Mouse (Mus musculus) forebrain, embryonic 13.5 days (tissue): ENCODE results near the gene Ippk. TPM values are rescaled to one million over a fixed set of nuclear protein-coding genes. Genes with fewer than 3 reads are reported as not detected.

ENCODE experiments used
- ATAC-seq: fragments of 200-750 bp; cut with Nextera tagmentation; 2 replicates; pipeline ENCODE4 v1.8.0; 2017
- H3K27ac ChIP-seq: fragments of 300-500 bp; sonication (generic); 2 replicates; pipeline ENCODE4 v1.5.1; 2015; ENCODE audit warnings: inconsistent platforms, mild to moderate bottlenecking, moderate library complexity
- H3K27me3 ChIP-seq: fragments of 300-500 bp; sonication (generic); 2 replicates; pipeline ENCODE4 v1.6.1; 2015; ENCODE audit warnings: mild to moderate bottlenecking, inconsistent platforms
- H3K36me3 ChIP-seq: fragments of 300-500 bp; sonication (generic); 2 replicates; pipeline ENCODE4 v1.6.1; 2015; ENCODE audit warnings: mild to moderate bottlenecking, inconsistent platforms; ENCODE audit not compliant: poor library complexity, severe bottlenecking
- H3K4me1 ChIP-seq: fragments of 300-500 bp; sonication (generic); 2 replicates; pipeline ENCODE4 v1.6.1; 2015; ENCODE audit warnings: inconsistent platforms
- H3K4me2 ChIP-seq: fragments of 300-500 bp; sonication (generic); 2 replicates; pipeline ENCODE4 v1.6.1; 2015; ENCODE audit warnings: inconsistent platforms, mild to moderate bottlenecking, moderate library complexity
- H3K4me3 ChIP-seq: fragments of 300-500 bp; sonication (generic); 2 replicates; pipeline ENCODE4 v1.5.1; 2015; ENCODE audit warnings: mild to moderate bottlenecking, inconsistent platforms
- H3K9ac ChIP-seq: fragments of 300-500 bp; sonication (generic); 2 replicates; pipeline ENCODE4 v1.6.1; 2015; ENCODE audit warnings: mild to moderate bottlenecking, inconsistent platforms
- H3K9me3 ChIP-seq: fragments of 300-500 bp; sonication (generic); replicated peaks from 2 replicates; pipeline ENCODE4 v1.6.1; 2016; ENCODE audit warnings: inconsistent platforms
- WGBS: fragments of 180-500 bp; shearing (Covaris S2); methylation state at CpG from one replicate; pipeline ENCODE4 v1.1.7; 2015; 5-methylcytosine and 5-hydroxymethylcytosine counted together
- polyA plus RNA-seq: library from polyadenylated mRNA; unstranded; fragments of >200 nt; fragmentation: Nextera tagmentation; extraction: Ambion mirVana; gene quantifications from 2 replicates; pipeline ENCODE4 v1.2.1, GENCODE M21; 2015

Ippk gene
- polyA plus RNA-seq, result 14.1 and 16.1 TPM in 2 replicates

DNA sequence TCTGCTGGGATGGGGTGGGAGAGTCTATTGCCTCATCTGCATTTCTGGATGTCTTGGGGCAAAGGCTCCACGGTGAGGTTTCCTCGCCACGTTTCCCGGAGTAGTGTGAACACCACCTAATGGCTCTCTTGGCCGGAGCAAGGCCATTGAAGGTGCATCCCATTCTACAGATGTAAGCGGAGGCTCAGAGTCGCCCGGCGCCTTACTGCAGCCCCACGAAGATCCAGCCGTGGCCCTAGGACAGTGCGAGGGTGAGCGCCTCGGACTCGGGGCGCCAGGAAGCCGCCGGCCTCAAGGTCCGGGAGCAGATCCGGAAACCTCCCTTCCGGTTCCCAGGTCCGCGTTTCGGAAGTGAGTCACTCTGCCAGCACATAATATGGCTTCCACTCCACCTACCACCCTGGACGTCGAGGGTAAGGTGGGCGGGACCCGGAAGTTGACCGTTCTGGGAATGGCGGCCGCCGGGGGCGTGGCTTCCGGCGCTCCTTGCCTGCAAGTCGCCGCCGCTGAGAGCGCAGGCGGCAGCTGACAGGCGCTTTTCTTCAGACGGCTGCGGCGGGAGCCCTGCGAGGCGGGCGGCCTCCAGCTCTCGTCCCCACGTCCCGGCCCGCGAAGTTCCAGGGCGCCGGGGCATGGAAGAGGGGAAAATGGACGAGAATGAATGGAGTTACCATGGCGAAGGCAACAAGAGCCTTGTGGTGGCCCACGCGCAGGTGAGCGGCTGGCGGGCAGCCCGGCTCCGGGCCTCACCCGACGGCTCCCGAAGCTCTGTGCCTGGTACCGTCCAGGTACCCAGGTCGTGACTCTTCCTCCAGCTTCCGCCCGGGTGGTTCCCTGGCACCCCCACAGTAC lies at the start of gene Ippk:
TSS of gene Ippk (plus strand) at position 496 of the 852 bp plus-strand sequence.
- H3K4me1 ChIP-seq, result peaks cover 33% of the 10 kb centered on the region
- H3K4me3 ChIP-seq, result peak within 1 kb of the TSS; percentile 86
- peak within 1 kb of the TSS; percentile 97 for H3K4me2 ChIP-seq
- peak within 1 kb of the TSS; percentile 65 for H3K27ac ChIP-seq
- peak within 1 kb of the TSS; percentile 87 for H3K9ac ChIP-seq
- WGBS, result under 1% methylated on average over 69 of the region's 69 CpGs
- peaks cover 5% of the 10 kb centered on the region; the same call in 1 of the 2 replicates for H3K36me3 ChIP-seq
- no peaks in the 10 kb centered on the region for H3K9me3 ChIP-seq
- peak; percentile 98 for ATAC-seq
- H3K27me3 ChIP-seq, result peaks cover 6% of the 10 kb centered on the region; the same call in 1 of the 2 replicates

DNA sequence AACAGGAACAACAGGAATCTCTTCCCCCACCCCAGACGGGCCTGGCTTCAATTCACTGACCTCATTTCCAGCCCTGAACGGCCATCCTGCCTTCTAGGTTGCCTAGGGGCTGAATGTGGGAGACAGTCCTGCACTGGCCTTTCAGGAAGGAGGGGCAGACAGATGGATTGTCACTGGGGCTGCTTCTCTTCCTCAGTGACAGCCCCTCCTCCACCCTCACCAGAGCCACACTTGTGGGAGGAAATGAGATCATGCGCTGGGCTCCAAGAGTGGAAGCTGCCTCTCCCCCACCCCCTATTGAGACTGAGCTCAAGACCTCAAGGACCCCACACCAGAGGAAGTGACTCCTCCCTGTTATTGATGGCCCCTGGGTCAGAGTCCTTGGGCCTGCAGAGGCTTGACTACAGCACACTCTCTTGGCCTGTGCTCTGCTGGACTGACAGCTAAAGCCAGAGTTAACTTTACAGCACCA lies 49.6 kb upstream of the Ippk start:
- Histone ChIP-seq H3K4me1 (peaks cover 4% of the 10 kb centered on the region; the same call in 1 of the 2 replicates), H3K4me3 (no peak overlapping the region), H3K9me3 (no peaks in the 10 kb centered on the region), H3K27ac (no peak overlapping the region), H3K36me3 (peaks cover 57% of the 10 kb centered on the region), H3K4me2 (no peak overlapping the region), H3K9ac (no peak overlapping the region), H3K27me3 (no peaks in the 10 kb centered on the region)
- 82% methylated on average over 3 of the region's 3 CpGs for WGBS
- ATAC-seq, result no peak

DNA sequence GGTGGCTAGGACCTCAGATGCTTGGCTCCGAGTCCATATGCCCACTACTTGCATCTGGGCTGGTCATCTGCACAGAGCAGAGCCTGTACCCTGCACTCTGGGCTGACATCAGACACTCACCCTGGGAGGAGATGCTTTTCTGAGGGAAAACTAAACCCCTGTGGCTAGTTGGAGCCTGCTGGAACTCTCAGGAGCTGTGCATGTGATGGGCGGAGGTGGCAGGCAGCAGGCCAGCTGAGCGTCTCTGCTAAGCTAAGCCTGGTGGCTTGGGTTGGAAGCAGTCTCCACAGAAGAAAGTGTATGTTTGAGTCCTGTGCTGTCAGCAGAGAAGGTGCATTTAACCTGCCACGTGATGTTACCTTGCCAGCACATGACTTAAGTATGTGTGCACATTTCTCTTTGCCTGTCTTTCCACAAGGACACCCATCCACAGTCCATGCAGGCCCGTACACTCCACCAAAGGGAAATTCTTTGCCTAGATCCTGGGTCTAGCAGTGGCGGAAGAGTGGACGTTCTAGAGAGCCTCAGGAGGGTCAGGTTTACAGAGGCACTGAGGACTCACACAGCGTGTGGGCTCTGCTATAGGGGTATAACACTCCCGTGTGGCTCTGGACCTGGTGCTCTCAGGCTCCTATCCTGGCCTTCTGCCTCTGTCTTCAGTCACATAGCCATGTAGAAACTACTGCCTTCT lies 48.5 kb upstream of the Ippk start:
- Histone ChIP-seq H3K36me3 (peaks cover 68% of the 10 kb centered on the region), H3K27me3 (no peaks in the 10 kb centered on the region)
- no peak for ATAC-seq

DNA sequence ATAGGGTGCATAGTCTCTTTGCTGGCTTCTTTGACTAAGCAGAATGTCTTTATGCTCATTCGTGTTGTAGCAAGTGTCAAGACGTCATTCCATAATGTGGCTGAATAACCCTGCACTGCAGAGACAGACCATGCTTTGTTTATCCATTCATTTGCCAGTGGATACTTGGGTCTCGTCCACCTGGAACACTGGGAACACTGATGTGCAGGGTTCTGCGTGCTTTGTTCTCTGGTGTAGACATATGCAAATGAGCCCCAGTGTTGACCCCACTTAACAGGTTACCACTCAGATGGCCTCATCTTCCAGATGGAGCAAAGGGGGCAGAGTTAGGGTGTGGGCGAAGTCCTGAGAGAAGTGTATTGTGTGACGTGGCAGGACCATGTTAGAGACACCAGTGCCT lies 46.7 kb upstream of the Ippk start:
- ATAC-seq, result no peak
- no peaks in the 10 kb centered on the region for H3K27me3 ChIP-seq
- H3K4me2 ChIP-seq, result no peak overlapping the region
- no peaks in the 10 kb centered on the region for H3K4me1 ChIP-seq
- WGBS, result 65% methylated on average over 6 of the region's 6 CpGs
- H3K9ac ChIP-seq, result no peak overlapping the region
- peaks cover 84% of the 10 kb centered on the region for H3K36me3 ChIP-seq
- no peak overlapping the region for H3K4me3 ChIP-seq
- H3K27ac ChIP-seq, result no peak overlapping the region; the same call in 1 of the 2 replicates
- no peaks in the 10 kb centered on the region for H3K9me3 ChIP-seq

More for the DNA sequence above, 48.5 kb upstream of the Ippk start:
- H3K4me3 ChIP-seq, result no peak overlapping the region
- H3K4me1 ChIP-seq, result no peaks in the 10 kb centered on the region
- H3K4me2 ChIP-seq, result no peak overlapping the region
- no peak overlapping the region for H3K9ac ChIP-seq
- H3K27ac ChIP-seq, result no peak overlapping the region
- H3K9me3 ChIP-seq, result no peaks in the 10 kb centered on the region
- 94% methylated on average over 9 of the region's 9 CpGs for WGBS

DNA sequence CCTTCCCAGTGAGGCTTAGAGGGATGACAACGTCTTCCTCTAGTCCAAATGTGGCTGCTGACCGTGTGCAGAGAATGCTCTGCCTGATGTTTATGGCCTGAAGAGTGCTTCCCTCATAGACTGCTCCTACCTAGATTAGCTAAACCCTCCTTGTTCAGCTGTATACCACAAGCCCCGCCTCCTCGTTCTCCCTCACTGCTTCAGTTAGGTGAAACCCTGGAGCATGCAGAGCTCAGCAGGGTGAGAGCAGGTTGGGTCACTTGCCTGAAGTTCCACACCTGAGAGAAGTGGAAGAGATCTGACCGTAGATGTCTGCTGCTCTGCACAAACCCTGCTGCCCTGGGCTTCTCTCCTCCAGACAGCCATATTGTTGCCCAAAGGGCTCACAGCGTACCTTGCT lies 46.3 kb upstream of the Ippk start:
- no peak for ATAC-seq
- H3K4me2 ChIP-seq, result no peak overlapping the region
- no peak overlapping the region for H3K4me3 ChIP-seq
- no peaks in the 10 kb centered on the region for H3K4me1 ChIP-seq
- no peak overlapping the region for H3K9ac ChIP-seq
- peaks cover 84% of the 10 kb centered on the region for H3K36me3 ChIP-seq
- H3K9me3 ChIP-seq, result no peaks in the 10 kb centered on the region
- H3K27ac ChIP-seq, result no peak overlapping the region
- H3K27me3 ChIP-seq, result no peaks in the 10 kb centered on the region
- WGBS, result 86% methylated on average over 6 of the region's 6 CpGs

DNA sequence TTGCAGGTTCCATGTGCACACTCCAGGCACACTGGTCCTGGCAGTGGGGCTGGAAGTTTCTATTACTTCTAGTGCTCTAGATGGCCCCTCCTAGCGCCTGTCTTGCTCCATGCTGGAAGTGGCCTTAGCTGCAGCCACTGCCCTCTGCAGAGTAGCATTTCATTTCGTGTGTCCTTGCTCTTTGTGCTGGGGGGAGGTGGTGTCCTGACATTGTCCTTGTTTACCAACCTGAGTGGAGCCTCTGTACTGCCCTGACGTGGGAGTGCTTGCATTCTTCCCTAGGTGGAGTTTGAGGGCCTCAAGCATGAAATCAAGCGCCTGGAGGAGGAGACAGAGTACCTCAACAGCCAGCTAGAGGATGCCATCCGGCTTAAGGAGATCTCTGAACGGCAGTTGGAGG lies 43.4 kb upstream of the Ippk start:
- WGBS, result 89% methylated on average over 6 of the region's 6 CpGs
- no peak for ATAC-seq

DNA sequence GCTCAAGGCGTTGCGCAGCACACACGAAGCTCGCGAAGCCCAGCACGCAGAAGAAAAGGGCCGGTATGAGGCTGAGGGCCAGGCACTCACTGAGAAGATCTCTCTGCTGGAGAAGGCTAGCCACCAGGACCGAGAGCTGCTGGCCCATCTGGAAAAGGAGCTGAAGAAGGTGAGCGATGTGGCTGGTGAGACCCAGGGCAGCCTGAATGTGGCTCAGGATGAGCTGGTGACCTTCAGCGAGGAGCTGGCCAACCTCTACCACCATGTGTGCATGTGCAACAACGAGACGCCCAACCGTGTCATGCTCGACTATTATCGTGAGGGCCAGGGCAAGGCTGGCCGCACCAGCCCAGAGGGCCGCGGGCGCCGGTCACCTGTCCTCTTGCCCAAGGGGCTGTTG lies 41.7 kb upstream of the Ippk start:
- no peak for ATAC-seq
- H3K4me3 ChIP-seq, result no peak overlapping the region
- H3K9ac ChIP-seq, result no peak overlapping the region
- no peaks in the 10 kb centered on the region for H3K27me3 ChIP-seq
- H3K4me1 ChIP-seq, result no peaks in the 10 kb centered on the region
- H3K36me3 ChIP-seq, result peaks cover 98% of the 10 kb centered on the region
- no peaks in the 10 kb centered on the region for H3K9me3 ChIP-seq
- H3K4me2 ChIP-seq, result no peak overlapping the region
- H3K27ac ChIP-seq, result no peak overlapping the region
- WGBS, result 95% methylated on average over 20 of the region's 20 CpGs

More for the DNA sequence above, 43.4 kb upstream of the Ippk start:
- Histone ChIP-seq H3K36me3 (peaks cover 84% of the 10 kb centered on the region), H3K4me1 (no peaks in the 10 kb centered on the region), H3K27ac (no peak overlapping the region), H3K4me3 (no peak overlapping the region), H3K9me3 (no peaks in the 10 kb centered on the region), H3K27me3 (no peaks in the 10 kb centered on the region), H3K9ac (no peak overlapping the region), H3K4me2 (no peak overlapping the region)

DNA sequence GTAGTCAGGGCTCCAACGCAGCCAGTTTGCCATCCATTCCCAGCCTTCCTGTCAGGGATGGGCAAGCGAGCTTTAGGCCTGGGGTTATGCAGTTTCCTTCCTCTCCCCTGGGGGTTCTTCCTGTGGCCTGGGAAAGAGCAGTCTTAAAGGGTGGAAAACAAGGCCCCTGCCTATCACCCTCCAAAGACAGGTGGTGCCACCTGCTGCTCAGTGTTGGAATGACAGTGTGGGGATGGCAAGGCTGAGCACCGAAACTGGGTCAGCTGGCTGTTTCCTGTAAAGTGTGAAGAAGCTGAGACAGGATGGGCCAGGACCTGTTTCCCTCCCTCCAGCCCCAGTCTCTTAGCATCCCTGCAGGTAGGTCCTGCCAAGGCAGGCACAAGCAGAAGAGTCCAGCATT lies 39.8 kb upstream of the Ippk start:
- peaks cover 98% of the 10 kb centered on the region for H3K36me3 ChIP-seq
- 39% methylated on average over 3 of the region's 3 CpGs for WGBS

DNA sequence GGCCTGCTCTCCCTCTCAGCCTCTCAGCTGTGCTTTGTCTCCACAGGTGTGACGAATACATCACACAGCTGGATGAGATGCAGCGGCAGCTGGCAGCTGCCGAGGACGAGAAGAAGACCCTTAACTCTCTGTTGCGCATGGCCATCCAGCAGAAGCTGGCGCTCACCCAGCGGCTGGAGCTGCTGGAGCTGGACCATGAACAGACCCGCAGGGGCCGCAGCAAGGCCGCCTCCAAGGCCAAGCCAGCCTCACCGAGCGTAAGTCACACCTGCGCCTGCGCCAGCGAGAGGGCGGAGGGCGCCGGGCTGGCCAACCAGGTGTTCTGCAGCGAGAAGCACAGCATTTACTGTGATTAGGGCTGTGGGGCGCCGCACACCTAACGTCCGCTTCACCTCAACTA lies 38.1 kb upstream of the Ippk start:
- H3K4me3 ChIP-seq, result no peak overlapping the region
- 95% methylated on average over 23 of the region's 23 CpGs for WGBS
- H3K27ac ChIP-seq, result no peak overlapping the region
- no peak for ATAC-seq
- peaks cover 89% of the 10 kb centered on the region for H3K36me3 ChIP-seq
- no peaks in the 10 kb centered on the region for H3K27me3 ChIP-seq
- no peak overlapping the region for H3K4me2 ChIP-seq
- H3K9ac ChIP-seq, result no peak overlapping the region
- H3K4me1 ChIP-seq, result no peaks in the 10 kb centered on the region
- H3K9me3 ChIP-seq, result no peaks in the 10 kb centered on the region

More for the DNA sequence above, 39.8 kb upstream of the Ippk start:
- Histone ChIP-seq H3K9me3 (no peaks in the 10 kb centered on the region), H3K27ac (no peak overlapping the region), H3K4me1 (no peaks in the 10 kb centered on the region), H3K9ac (no peak overlapping the region), H3K4me2 (no peak overlapping the region), H3K27me3 (no peaks in the 10 kb centered on the region), H3K4me3 (no peak overlapping the region)
- peak; percentile 71; the same call in 1 of the 2 replicates for ATAC-seq

DNA sequence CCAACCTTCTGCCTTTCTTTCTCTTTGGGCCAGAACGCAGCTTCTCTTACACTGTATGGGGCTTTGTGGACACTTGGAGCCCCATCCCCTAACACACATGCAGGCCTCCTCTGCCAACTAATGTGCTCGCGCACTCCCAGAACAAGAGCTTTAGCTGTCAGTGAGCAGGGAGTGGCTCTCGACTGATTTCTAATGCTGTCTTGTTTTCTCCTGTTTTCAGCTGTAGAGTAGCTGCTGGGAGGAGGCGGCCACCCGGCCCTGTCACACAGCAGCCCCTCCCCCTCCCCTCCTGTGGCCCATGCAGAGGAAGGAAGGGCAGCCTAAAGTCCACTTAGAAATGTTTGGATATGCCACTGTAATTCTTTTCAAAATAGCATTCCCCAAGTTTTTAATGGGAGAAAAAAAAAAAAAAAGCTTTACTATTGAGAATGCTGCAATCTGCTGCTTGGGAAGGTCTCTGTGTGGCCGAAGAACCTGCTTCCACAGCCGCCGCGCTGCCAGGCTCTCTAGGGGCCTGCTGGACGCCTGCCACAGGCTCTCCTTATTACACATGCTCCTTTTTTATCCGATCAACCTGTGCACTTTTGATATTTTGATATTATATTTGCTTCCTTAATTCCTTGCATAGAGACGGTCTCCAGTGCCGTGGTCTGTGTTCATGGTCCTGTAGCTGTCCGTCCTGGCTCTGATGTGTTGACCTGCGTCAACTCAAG lies 36.1 kb upstream of the Ippk start:
- ATAC-seq, result no peak
- 84% methylated on average over 16 of the region's 16 CpGs for WGBS
- H3K4me1 ChIP-seq, result no peaks in the 10 kb centered on the region
- H3K9me3 ChIP-seq, result no peaks in the 10 kb centered on the region
- H3K36me3 ChIP-seq, result peaks cover 77% of the 10 kb centered on the region
- H3K4me2 ChIP-seq, result no peak overlapping the region
- no peak overlapping the region for H3K27ac ChIP-seq
- no peaks in the 10 kb centered on the region for H3K27me3 ChIP-seq
- no peak overlapping the region for H3K4me3 ChIP-seq
- no peak overlapping the region for H3K9ac ChIP-seq

DNA sequence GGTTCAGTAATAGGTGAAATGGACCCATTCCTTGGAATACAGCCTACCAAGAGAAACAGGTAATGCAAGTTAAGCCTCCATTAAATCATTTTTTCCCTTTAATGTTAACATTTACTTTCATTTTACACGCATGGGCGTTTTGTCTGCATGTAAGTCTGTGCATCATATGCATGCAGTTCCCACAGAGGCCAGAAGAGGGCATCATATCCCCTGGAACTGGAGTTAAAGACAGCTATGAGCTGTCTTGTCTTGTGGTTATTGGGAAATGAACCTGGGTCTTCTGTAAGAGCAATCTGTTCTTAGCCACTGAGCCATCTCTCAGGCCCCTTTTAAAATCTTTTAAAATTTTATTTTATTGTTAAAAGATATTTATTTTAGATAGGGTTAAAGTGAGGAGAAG lies 29.7 kb upstream of the Ippk start:
- 92% methylated on average over 2 of the region's 2 CpGs for WGBS
- ATAC-seq, result no peak
- H3K4me2 ChIP-seq, result no peak overlapping the region

DNA sequence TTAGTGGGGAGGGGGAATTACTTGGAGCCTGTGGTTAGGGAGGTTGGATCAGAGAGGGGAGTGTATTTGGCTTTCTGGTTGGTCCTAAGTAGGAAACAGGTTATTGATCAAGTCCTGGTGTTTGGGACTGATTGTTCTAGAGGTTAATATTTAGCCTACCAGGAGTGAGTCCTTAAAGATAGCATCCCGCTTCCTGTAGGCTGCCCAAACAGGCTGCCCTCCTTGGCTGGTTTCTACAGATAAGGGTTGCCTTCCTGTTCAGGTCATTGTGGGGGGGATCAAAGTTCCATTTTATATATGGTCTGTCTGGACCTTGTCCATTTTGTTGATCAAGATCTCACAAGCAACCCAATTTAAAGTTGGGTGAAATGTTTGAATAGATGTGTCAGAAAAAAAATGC lies 27.5 kb upstream of the Ippk start:
- Histone ChIP-seq H3K4me3 (no peak overlapping the region), H3K9ac (no peak overlapping the region), H3K36me3 (peaks cover 15% of the 10 kb centered on the region), H3K4me2 (no peak overlapping the region), H3K27ac (no peak overlapping the region), H3K9me3 (no peaks in the 10 kb centered on the region; the same call in 1 of the 2 replicates), H3K4me1 (no peaks in the 10 kb centered on the region), H3K27me3 (no peaks in the 10 kb centered on the region)
- 97% methylated on average over 1 of the region's 1 CpGs for WGBS
- ATAC-seq, result no peak

More for the DNA sequence above, 29.7 kb upstream of the Ippk start:
- Histone ChIP-seq H3K9me3 (no peaks in the 10 kb centered on the region; the same call in 1 of the 2 replicates), H3K4me1 (no peaks in the 10 kb centered on the region), H3K9ac (no peak overlapping the region), H3K27me3 (no peaks in the 10 kb centered on the region), H3K27ac (no peak overlapping the region), H3K4me3 (no peak overlapping the region), H3K36me3 (peaks cover 23% of the 10 kb centered on the region)
